Mouse (Mus musculus): Measurements from ENCODE around the gene Cyp1a1.

The Cyp1a1 gene

GRCm38 (mm10) chr9:57687751-57688150, at the start of gene Cyp1a1:
Gene Cyp1a1, plus strand, starts transcription at chr9:57687928.
- no peak for DNase-seq (ENCODE audit: low read depth, low spot score)

- no peak for DNase-seq (ENCODE audit: low read depth, low spot score)
These were observed 48.9 kb upstream of the Cyp1a1 start for GRCm38 (mm10) chr9:57638651-57639459.

- DNase-seq (ENCODE audit: low read depth, low spot score) = no peak
These were observed 47.9 kb upstream of the Cyp1a1 start for GRCm38 (mm10) chr9:57639661-57640328.

- no peak for DNase-seq (ENCODE audit: low read depth, low spot score)
These were observed 47.3 kb upstream of the Cyp1a1 start for GRCm38 (mm10) chr9:57640384-57640783.

- DNase-seq (ENCODE audit: low read depth, low spot score) = no peak
These were observed 46.7 kb upstream of the Cyp1a1 start for GRCm38 (mm10) chr9:57641022-57641421.

GRCm38 (mm10) chr9:57641775-57642550, 45.8 kb upstream of the Cyp1a1 start:
- DNase-seq (ENCODE audit: low read depth, low spot score) = no peak

GRCm38 (mm10) chr9:57643169-57643855, 44.4 kb upstream of the Cyp1a1 start:
- no peak for DNase-seq (ENCODE audit: low read depth, low spot score)

- no peak for DNase-seq (ENCODE audit: low read depth, low spot score)
These were observed 43.9 kb upstream of the Cyp1a1 start for GRCm38 (mm10) chr9:57643856-57644180.

- DNase-seq (ENCODE audit: low read depth, low spot score) = no peak
These were observed 43.2 kb upstream of the Cyp1a1 start for GRCm38 (mm10) chr9:57644442-57644943.

- DNase-seq (ENCODE audit: low read depth, low spot score) = peak; percentile 84
These were observed 42.5 kb upstream of the Cyp1a1 start for GRCm38 (mm10) chr9:57644944-57645893.

- DNase-seq (ENCODE audit: low read depth, low spot score) = no peak
These were observed 41.1 kb upstream of the Cyp1a1 start for GRCm38 (mm10) chr9:57646551-57647103.

GRCm38 (mm10) chr9:57647286-57648108, 40.2 kb upstream of the Cyp1a1 start:
- no peak for DNase-seq (ENCODE audit: low read depth, low spot score)

GRCm38 (mm10) chr9:57650130-57650785, 37.5 kb upstream of the Cyp1a1 start:
- no peak for DNase-seq (ENCODE audit: low read depth, low spot score)

- DNase-seq (ENCODE audit: low read depth, low spot score) = no peak
These were observed 36.9 kb upstream of the Cyp1a1 start for GRCm38 (mm10) chr9:57650786-57651311.

- no peak for DNase-seq (ENCODE audit: low read depth, low spot score)
These were observed 35.4 kb upstream of the Cyp1a1 start for GRCm38 (mm10) chr9:57652351-57652750.

GRCm38 (mm10) chr9:57652855-57653254, 34.9 kb upstream of the Cyp1a1 start:
- no peak for DNase-seq (ENCODE audit: low read depth, low spot score)

GRCm38 (mm10) chr9:57653283-57653682, 34.4 kb upstream of the Cyp1a1 start, which contains the start of gene Csk:
Gene Csk, minus strand, starts transcription at chr9:57653631.
- no peak for DNase-seq (ENCODE audit: low read depth, low spot score)

GRCm38 (mm10) chr9:57654966-57655365, 32.8 kb upstream of the Cyp1a1 start:
- no peak for DNase-seq (ENCODE audit: low read depth, low spot score)
